ENCODE assay signal across 26 mouse cellular contexts in the genomic region with DNA sequence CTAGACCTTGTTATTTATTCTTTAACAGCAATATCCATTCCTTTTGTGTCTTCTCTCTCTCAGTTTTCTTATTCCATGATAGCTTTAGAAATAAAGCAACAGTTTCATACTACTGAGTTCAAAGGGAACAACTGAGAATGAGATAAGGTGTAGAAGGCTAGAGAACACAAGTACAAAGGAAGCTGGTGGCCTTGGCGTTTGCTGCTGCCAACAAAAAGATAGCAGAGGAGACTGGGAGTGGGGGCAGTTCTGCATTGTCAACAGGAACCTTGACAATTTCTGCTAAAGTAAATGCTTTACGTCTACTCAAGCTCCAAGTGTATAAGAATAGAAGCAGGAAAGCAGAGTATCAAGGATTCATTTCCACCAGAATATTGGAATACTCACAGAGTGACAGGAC.
DNase-seq lines count a peak whose midpoint lies in the region; ATAC-seq lines count a peak whose summit lies in the region.
"Had no signal": no experiment of that assay in that cellular context is flagged by ENCODE, and none has a peak within 500 bp of the region (broad histone marks: within the 10 kb centered on the region; RNA-seq: fewer than 3 reads in every experiment).

No protein-coding gene starts in this region.

- intact Hi-C loops in left cerebral cortex, postnatal 14 days (cut with DNase I): no loop called here

- H3K4me3 ChIP-seq in liver, embryonic 13.5 days (replicated peaks): no peak overlapping the region
- H3K4me3 ChIP-seq: embryonic facial prominence, embryonic 13.5 days; erythroblast, embryonic 14.5 days; forebrain, embryonic 12.5 days; heart, adult 2 months; hindbrain, embryonic 12.5 days; limb, embryonic 13.5 days; midbrain, embryonic 12.5 days; neural tube, embryonic 15.5 days had no signal

- H3K9me3 ChIP-seq in liver, embryonic 13.5 days (replicated peaks): no peaks in the 10 kb centered on the region
- H3K9me3 ChIP-seq: embryonic facial prominence, embryonic 13.5 days; forebrain, embryonic 12.5 days; hindbrain, embryonic 12.5 days; limb, embryonic 13.5 days; midbrain, embryonic 12.5 days; neural tube, embryonic 15.5 days had no signal

- no peaks in the 10 kb centered on the region for H3K27me3 ChIP-seq in liver, embryonic 13.5 days
- H3K27me3 ChIP-seq: embryonic facial prominence, embryonic 13.5 days; forebrain, embryonic 12.5 days; hindbrain, embryonic 12.5 days; limb, embryonic 13.5 days; midbrain, embryonic 12.5 days; neural tube, embryonic 15.5 days had no signal

- H3K4me2 ChIP-seq in liver, embryonic 13.5 days: no peak overlapping the region
- H3K4me2 ChIP-seq: embryonic facial prominence, embryonic 13.5 days; forebrain, embryonic 12.5 days; hindbrain, embryonic 12.5 days; limb, embryonic 13.5 days; midbrain, embryonic 12.5 days; neural tube, embryonic 15.5 days had no signal

- WGBS in liver, embryonic 13.5 days (ENCODE audit: insufficient replicate concordance): 3% methylated on average over 2 of the region's 2 CpGs

- peak; percentile 26 for DNase-seq in adrenal gland, adult 8-10 months
- DNase-seq in adrenal gland, postnatal 25 days: no peak
- peak; percentile 20 for DNase-seq in 416B (ENCODE audit: low read depth)
- DNase-seq in adrenal gland, postnatal 14 days: peak; percentile 42
- DNase-seq in liver, embryonic 13.5 days: peak; percentile 10
- DNase-seq in embryo, embryonic 10 days (ENCODE audit: low spot score): no peak
- DNase-seq in T-cell, adult 2 months (ENCODE audit: low spot score): no peak
- no peak for DNase-seq in left cerebral cortex, postnatal 14 days (ENCODE audit: low spot score in 2 of 2)
- DNase-seq: cerebellum, adult 11 months; cerebellum, adult 9-11 months; gastrocnemius, postnatal 25 days; heart, adult 2 months; kidney, postnatal 36 days; lung, adult 2 months; lung, postnatal 4 days; retina, postnatal 1 day; thymus, adult 18-20 months; thymus, postnatal 36 days had no signal

- ATAC-seq in liver, embryonic 13.5 days (ENCODE audit: low read depth): peak; percentile 77; the same call in 1 of the 2 replicates
- ATAC-seq: intestine, postnatal 0 days had no signal

- H3K27ac ChIP-seq in liver, embryonic 13.5 days: no peak overlapping the region
- H3K27ac ChIP-seq: embryonic facial prominence, embryonic 13.5 days; forebrain, embryonic 12.5 days; heart, adult 2 months; hindbrain, embryonic 12.5 days; limb, embryonic 13.5 days; midbrain, embryonic 12.5 days; neural tube, embryonic 15.5 days had no signal

- no peaks in the 10 kb centered on the region for H3K36me3 ChIP-seq in liver, embryonic 13.5 days
- H3K36me3 ChIP-seq: embryonic facial prominence, embryonic 13.5 days; forebrain, embryonic 12.5 days; hindbrain, embryonic 12.5 days; limb, embryonic 13.5 days; midbrain, embryonic 12.5 days; neural tube, embryonic 15.5 days had no signal

- H3K4me1 ChIP-seq in liver, embryonic 13.5 days (replicated peaks): peaks cover 11% of the 10 kb centered on the region
- H3K4me1 ChIP-seq: embryonic facial prominence, embryonic 13.5 days; forebrain, embryonic 12.5 days; hindbrain, embryonic 12.5 days; limb, embryonic 13.5 days; midbrain, embryonic 12.5 days; neural tube, embryonic 15.5 days had no signal

- H3K9ac ChIP-seq in liver, embryonic 13.5 days: no peak overlapping the region
- H3K9ac ChIP-seq: embryonic facial prominence, embryonic 13.5 days; forebrain, embryonic 12.5 days; hindbrain, embryonic 12.5 days; limb, embryonic 13.5 days; midbrain, embryonic 12.5 days; neural tube, embryonic 15.5 days had no signal

Comparison
In these comparisons a context has a peak if more than half of its experiments do, and no peak if none do; other contexts are left out.
1. DNase-seq: peak in adrenal gland, adult 8-10 months (single experiment), 416B (single experiment), adrenal gland, postnatal 14 days (single experiment) and liver, embryonic 13.5 days (single experiment); none in adrenal gland, postnatal 25 days (single experiment), embryo, embryonic 10 days (single experiment), T-cell, adult 2 months (single experiment) and left cerebral cortex, postnatal 14 days (0 of 2).